Mouse (Mus musculus) retina, postnatal 1 day (tissue): Measurements from ENCODE around the gene Card11.

ENCODE experiments used
- DNase-seq: peaks from one replicate; pipeline ENCODE4 v3.0.0-alpha.2; 2012

The Card11 gene

DNA sequence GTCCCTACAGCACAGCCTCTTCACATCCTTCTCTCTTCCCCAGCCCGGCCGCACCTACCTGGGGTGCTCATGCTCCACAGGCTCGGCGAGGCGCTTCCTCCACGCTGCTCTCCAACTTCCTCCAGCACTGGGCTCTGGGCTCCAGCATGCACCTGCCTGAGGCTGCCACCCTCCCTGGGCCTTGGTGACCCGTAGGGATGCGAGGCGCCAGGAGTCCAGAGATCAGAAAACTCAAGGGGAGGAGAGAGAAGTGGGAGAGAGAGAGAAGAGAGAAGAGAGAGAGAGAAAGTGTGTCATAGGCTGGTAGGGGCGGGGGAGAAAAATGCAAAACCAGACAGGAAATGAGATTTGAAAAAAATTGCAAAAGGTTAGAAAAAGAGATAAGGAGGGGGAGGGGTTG lies at the start of gene Card11:
Gene Card11 (minus strand): TSS at position 234 of the 400 bp plus-strand sequence.
- DNase-seq, result no peak

DNA sequence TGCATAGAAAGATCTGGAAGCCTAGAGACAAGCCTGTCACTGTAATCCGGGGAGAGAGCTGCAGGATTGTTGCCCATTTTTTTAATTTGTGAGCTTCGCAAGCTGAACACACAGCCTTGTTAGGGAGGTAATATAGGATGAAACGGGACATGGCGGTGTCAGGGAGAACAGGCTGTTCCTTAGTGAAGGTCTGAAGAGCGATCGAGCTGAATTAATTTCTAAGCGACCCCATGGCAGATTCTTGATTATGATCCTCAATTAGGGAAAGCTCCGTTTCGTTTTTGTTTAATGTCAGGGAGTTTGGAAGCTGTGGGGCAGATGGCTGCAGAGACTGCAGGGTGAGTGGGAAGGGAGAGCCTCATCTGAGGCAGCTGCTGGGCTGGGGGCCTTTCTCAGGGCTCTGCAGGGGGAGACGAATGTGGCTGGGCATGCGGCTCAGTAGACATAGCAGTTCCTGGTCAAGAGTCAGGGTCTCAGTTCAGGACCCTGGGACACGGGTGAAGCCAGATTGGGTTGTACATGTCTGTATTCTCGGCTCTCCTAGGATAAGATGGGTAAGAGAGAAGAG lies 47.4 kb upstream of the Card11 start:
- DNase-seq, result peak; percentile 93

DNA sequence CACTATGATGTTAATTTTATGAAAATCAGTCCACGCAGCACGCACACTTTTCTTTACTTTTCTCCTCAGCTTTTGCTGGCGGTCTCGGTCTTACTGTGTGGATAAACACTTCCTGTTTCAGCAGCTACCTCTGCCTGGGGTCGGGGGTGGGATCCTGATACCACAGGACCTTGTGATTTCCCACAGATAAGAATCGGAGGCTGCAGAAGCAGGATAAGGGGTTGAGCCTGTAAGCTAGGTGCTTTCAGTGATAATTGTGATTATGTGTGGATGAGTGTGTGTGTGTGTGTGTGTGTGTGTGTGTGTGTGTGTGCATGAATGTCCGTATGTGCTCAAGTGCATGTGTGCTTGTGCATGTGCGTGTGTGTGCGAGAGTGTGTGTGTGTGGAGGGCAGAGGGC lies 44.6 kb upstream of the Card11 start:
- DNase-seq, result no peak

DNA sequence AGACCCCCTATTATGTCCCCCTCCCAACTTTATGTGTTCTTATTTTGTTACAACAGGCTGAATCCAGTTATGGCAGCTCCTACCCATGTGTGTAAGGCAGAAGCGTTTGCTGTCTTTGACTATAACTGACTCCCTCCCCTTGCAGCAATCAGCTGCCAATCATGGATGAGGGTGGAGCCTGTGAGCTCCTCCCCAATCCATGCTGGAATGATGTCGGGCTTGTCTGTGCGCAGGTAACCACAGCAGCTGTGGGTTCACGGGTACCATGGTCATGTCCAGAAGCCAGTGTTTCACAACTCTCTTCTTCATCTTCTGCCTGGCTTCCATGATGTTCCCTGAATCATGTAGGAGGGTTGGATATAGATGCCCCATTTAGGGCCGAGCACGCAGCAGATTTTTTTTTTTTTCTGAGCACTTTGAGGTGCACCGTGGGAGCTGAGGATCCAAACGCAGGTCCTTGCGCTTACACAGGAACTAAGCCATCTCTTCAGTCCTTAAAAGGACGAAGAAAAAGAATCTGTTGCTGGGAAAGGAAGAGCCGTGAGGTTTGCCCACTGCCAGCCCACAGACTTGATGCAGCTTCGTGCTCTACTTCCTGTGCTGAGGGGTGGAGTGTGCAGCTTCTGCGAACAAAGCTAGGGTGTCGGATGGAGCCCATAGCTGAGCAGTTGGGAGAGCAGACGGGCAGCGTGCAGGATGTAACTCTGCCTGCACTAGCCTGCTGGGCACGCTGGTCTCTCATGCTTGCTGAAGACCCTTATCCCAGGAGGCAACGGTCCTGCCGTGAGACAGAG lies 43.5 kb upstream of the Card11 start:
- DNase-seq, result peak; percentile 47

DNA sequence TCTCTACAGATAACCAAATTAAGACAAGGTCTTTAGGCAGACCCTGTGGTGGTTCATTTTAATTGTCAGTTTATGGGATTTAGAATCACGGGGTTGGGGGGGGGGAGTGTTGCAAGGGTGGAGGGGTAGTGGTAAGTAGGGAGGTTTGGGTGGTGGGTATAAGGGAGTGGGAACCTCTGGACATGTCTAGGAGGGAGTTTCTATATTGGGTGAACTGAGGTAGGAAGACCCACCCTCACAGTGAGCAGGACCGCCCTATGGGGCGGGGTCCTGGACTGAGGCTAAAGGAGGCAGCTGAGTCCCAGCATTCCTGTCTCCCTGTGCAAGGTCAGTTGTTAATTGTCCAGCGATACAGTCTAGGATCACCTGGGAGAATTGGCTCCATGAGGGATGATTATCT lies 42.0 kb upstream of the Card11 start:
- no peak for DNase-seq

DNA sequence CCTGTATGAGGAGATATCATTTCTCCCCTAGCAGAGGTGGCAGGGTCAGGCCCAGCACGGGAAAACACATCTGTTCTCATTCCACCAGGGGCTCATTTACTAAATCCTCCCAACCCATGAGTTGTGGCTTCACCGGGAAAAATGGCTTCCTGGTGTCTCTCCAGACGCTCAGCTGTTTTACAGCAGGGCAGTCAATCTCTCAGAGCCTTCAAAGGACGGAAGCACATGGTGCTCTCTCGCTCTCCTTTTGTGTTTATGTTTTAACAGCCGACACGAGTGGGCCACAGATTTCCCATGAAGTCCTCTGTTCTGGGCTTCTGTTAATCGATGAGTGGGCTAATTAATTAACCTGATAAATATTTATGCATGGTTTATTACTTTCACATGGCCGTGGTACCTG lies 40.5 kb upstream of the Card11 start:
- peak; percentile 3 for DNase-seq

DNA sequence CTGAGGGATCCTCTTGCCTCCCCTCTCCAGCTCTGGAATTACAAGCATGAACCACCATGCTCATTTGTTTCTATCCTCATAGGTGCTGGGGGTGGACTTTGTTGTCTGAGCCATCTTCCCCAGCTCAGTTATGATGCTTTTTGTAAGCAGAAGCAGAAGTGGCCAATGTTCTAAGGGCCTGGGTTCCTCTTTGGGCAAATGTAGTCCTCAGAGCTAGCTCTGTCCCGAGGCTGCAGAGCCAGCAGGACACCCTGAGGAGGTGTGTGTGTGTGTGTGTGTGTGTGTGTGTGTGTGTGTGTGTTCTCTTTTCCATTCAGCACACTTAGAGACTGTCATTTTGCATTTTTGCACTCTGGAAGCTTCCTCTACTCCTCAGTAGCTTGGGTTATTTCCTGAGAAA lies 38.0 kb upstream of the Card11 start:
- DNase-seq, result no peak

DNA sequence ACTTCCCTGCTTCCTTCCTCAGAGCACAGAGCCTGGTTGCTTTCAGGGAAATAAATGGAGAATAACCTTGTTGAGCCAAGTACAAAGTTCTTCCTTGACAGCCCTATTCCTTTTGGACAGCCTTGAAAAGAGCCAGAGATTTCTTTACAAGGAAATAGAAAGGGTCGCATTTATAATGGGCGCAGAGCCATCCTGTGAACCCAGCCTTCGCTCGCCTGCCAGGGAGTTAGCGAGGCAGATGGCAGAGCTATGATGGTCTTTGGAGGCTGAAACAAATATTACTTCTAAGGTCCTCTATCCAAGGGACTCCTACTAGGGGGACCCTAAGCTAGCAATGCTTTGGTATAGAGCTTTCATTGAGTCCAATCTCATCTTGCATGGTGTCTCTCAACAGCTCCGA lies 35.0 kb upstream of the Card11 start:
- DNase-seq, result no peak

DNA sequence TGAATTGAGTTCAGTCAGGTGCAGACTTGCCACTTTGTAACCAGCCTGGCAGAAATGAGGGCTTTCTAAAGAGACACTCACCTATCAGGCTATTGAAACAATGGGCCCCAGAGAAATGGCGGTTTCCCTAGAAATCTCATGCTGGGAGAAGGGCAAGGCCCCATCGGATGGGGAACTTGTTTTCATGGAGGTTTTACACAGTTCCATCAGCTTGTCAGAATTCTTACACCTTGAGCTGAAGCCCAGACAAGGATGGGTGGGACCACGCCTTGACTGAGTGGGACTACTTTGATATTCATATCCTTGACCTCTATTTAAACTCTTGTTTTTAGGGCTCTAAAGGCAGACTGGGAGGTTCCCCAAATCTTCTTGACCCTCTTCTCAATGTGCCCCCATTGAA lies 33.9 kb upstream of the Card11 start:
- DNase-seq, result no peak

DNA sequence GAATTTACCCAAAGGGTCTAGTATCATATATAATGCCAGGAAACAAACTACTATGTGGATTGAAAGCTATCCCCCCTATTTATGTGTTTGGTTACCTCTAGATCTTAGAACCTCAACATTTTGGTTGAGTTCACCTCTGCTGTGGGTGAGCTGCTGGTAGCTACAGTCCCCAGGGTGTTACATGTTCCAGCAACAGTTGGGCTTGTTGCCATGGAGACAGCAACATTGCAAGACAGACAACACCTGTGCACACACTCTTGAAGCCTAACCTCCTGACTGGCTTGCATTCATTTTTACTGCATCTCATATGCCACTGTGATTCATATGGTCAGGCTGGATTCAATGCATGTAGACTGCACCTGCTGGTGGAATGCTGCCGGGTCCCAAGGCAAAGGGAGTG lies 32.6 kb upstream of the Card11 start:
- no peak for DNase-seq

DNA sequence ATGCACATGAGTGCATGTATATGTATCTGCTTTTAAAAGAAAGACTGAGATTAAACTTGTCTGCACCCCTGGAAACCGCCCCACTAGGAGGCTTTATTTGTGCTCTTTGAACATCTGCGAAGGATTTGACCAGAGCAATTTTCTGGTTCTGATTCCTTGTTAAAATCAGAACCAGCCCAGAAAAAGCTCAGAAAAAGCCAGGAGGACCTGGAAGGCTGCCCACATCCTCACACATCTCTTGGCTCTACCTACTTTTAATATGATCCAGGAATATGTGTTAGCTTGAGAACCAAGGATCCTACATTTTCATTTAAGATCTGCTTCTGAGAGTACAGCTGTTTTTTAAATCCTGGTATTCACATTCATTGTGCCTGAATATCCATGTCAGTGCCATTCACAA lies 29.0 kb upstream of the Card11 start:
- DNase-seq, result no peak

DNA sequence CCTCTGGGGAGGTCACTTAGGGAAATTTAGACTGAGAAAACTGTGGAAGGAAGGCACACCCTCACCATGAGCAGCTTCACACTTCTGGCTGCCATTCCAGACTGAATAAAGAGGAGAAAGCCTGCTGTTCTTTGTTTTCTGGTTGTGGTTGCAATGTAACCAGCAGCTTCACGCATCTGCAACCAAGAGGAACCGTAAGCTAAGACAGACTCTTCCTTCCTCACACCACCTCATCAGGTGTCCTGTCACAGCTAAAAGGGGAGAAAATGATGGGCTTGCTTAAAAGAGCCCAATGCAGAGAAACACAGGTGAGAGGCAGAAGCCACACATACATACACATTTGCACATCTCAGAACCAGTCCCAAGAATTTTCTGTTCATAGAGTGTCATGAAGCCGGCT lies 25.3 kb upstream of the Card11 start:
- DNase-seq, result no peak

DNA sequence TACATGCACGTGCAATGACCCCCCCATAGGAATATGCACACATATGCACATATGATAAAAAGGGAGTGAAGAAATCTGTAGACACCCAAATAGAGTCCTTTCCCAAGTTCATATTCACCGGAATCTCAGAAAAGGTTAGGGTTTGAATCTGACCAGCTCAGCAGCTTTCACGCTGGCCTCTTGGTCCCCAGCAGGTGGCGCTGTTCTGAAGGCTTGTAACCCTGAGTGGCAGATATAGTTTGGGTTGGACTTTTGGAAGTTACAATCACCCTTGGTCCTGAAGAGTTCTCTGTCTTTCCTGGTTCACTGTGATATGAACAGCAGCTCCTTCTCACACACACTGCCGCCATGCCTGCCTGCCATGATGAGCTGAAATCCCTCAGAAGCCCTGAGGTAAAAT lies 24.1 kb upstream of the Card11 start:
- peak; percentile 40 for DNase-seq

DNA sequence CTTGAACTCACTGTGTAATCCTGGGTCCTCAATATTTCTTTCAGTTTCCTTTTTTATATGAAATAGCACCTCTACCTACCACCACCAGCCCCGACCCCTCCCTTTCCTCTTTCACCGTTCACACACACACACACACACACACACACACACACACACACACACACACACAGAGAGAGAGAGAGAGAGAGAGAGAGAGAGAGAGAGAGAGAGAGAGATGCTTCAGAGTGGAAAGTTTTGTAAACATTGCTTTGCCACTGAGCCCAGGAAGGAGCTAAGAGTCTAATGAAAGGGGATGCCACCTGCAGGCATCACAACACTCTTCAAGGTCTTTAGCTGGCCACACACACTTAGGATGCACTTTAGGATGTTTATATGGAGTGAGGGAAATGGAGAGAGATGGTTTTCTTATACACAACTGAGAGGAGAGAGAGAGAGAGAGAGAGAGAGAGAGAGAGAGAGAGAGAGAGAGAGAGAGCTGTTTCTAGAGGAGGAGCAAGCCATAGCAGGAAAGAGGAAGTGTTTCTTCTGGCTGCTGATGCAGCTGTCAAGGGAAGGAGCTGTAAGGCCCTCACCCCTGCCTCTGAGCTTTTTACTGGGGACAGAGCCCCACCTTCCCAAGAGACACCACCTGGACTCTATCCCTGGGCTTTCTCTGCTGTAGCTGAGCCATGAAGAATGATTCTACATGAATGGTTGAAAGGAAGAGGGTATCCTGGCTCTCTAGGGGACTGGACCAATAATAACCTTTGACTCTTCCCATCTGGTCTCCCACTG lies 17.7 kb upstream of the Card11 start:
- DNase-seq, result no peak

DNA sequence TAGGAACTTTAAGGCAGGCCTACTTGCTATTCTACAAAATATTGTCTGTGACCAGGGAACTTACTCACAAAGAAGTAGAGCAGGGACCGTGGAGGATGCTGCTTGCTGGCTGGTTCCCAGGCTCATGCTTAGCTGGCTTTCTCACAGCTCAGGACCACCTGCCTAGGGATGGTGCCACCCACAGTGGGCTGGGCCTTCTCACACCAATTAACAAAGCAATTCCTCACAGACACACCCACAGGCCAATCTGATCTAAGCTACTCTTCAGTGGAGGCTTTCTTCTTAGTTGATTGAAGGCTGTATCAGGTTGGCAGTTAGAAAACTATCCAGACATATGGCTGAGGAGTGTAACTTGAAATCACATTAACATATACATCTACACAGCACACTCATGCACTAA lies 15.7 kb upstream of the Card11 start:
- DNase-seq, result no peak

DNA sequence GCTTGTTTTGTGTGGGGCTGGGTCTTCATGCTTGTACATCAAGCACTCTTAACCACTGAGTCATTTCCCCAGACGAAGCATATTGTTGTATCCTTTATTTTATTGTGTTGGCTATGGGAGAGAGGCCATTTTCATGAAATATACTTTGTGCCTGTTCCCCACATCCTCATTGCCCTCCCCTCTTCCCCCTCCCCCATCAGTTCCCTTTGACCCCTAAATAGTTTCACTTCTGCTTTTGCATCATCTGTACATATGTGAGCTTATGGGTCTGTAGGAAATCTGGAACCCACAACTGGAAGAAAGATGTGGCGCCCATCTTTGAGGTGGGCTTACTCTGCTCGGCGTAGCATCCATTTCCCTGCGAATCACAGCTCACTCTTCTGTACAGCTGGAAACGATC lies 13.8 kb upstream of the Card11 start:
- DNase-seq, result no peak

DNA sequence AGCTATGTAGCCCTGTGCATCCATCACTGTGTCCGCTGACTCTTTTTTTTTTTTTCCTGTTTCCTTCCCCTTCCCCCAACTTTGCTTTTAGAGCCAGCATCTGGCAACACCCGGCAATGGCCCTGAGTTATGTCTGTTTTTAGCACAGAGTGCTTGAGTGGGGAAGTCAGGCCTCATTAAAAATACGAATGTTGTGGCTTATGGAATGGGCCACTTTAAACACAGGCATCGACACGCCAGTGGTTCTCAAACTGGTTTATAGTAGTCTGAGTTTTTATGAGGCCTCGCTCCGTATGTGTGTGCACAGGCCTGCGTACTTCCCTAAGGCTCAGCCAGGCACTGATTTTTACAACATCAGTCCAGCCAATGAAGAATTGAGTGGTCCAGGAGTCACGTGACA lies 13.1 kb upstream of the Card11 start:
- no peak for DNase-seq

DNA sequence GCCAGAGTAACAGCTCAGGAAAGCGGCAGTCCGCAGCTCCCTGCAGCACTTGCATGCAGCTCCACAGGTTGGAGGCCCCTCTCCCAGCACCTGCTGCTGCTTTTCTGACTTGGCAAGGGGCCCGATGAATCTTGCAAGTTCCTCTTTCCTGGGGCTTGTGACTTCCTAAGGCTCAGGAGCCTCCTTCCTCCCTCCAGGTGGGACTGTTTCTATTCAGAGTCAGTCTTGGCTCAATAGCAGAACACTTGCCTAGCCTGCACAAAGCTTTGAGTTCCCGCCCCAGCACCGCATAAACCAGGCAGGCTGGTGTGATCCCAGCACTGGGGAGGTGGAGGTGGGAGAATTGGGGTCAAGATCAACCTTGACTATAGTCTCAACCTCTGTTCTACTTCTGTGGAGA lies 5.1 kb upstream of the Card11 start:
- DNase-seq, result no peak

DNA sequence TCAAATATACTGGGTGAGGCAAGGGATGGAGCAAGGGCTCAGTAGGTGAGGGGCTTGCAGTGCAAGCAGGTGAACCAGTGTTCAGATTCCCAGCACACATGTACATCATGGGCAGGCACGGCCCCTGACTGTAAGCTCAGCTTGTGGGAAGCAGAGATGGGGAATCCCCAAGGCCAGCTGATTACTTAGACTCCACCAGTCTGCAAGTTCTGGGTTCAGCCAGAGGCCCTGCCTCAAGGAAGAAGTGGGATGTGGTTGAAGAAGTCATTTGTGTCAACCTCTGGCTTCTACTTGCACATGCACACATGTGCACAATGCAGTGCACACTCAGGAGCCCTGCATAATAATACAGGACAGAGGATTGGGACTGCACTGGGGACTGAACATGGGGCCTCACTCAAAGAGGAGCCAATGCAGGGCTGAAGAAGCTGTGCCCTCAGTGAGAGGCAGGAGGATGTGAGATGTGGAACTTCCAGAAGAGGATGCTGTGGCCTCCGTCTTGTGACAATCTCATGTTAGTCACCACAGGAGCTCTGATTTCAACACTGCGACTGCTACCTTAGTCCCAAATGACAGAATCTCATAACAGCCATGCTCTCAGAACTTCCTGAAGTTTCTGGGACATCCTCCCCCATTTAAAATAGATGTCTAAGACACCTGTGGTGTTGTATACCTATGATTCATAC lies 3.8 kb upstream of the Card11 start:
- DNase-seq, result no peak

DNA sequence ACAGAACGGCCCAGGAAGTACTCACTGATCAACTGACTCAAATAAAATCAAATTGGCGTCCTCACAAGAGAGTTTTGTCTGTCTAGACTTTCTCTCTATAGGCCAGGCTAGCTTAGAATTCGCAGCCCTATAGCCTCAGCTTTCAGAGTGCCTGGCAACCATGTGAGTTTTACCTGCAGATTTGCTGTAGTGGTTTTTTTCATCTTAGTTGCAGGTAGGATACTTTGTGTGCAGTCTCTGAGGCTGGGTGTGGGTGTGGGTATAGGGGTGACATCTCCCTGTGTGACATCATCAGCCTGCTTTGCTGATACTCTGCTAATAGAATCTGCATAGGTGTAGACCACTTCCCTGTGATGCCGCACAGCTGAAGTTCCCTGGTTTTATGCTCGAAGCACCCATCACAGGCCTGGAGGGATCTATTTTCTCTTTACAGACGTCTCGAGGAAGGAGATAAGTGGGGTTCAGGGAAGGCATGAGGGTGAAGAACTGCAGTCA lies 1.2 kb downstream of the Card11 start:
- DNase-seq, result no peak

DNA sequence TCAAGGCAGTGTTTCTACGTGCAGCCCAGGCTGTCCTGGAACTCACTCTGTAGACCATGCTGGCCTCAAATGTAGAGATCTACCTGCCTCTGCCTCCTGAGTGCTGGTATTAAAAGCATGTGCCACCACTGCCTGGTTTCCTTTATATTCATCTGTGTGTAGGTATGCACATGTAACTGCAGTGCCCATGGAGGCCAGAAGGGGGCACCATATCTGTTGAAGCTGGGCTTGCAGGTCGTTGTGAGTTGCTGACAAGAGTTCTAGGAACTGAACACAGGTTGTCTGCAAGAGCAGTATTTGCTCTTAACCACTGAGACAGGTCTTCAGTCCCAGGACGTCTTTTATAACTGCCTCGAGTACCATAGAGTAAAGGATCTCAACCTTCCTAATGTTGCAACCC lies 2.6 kb downstream of the Card11 start:
- no peak for DNase-seq

DNA sequence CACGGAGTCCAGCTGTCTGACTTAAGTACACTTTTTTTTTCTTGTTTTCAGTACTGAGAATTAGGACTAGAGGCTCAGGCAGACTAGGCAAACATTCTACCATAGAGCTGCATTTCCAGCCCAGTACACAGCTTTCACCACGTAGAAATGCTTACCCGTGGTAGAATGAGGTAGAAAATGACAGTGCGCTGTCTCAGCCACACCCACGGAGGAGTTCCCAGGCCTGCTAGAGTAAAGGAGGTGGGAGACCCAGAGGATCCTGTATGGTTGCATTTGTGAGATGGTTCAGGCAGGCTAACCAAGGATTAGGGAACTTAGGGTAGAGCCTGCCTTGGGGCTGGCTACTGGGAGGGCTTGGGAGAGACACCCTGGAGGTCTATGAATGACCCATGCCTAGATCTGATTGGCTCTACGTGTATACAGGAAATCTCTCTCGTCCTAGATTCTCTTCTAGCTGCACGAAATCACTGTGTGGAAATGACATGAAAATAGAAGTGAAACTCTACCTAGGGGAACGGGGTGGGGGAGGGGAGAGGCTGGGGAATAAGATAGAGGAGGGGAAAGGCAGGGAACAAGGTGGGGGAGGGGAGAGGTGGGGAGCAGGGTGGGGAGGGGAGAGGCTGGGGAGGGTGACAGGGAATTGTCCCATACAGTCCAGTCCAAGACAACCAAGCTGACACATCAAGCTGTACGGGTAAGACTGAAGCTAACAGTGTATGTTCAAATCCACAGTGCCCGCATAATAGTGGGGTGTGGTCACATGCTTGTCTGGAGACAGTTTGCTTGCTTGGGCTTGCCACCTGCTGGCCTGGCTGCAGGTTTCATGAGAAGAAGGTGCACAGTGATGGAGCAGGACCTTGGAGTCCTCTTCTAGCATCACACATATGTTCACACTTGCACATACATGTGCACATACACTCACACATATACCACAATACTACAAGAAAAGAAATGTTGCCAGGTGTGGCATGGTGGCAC lies 8.0 kb downstream of the Card11 start:
- DNase-seq, result peak; percentile 12
